Mouse (Mus musculus) embryo, embryonic 9.5 days (tissue): Measurements from ENCODE around the gene Otc.

Source experiments
- DNase-seq: peaks from one replicate; pipeline ENCODE4 v3.0.0-alpha.2; 2017; ENCODE audit errors: extremely low spot score

Otc gene

GRCm38 (mm10) chrX:10251852-10252504 is at the start of gene Otc:
Otc (plus strand) TSS chrX:10252305.
- no peak for DNase-seq

GRCm38 (mm10) chrX:10205937-10206336 is 46.2 kb upstream of the Otc start:
- no peak for DNase-seq

- no peak for DNase-seq
Measured at GRCm38 (mm10) chrX:10215972-10216371, 36.1 kb upstream of the Otc start.

- peak; percentile 91 for DNase-seq
Measured at GRCm38 (mm10) chrX:10216410-10216949, 35.6 kb upstream of the Otc start, which contains the start of gene Rpgr. Rpgr (minus strand) TSS chrX:10216920.

GRCm38 (mm10) chrX:10219281-10219680 is 32.8 kb upstream of the Otc start:
- no peak for DNase-seq

- no peak for DNase-seq
Measured at GRCm38 (mm10) chrX:10233051-10233450, 19.1 kb upstream of the Otc start.

- DNase-seq: no peak
Measured at GRCm38 (mm10) chrX:10234617-10235016, 17.5 kb upstream of the Otc start.

GRCm38 (mm10) chrX:10239515-10239914 is 12.6 kb upstream of the Otc start:
- DNase-seq: no peak

- DNase-seq: no peak
Measured at GRCm38 (mm10) chrX:10243916-10244315, 8.2 kb upstream of the Otc start.

- no peak for DNase-seq
Measured at GRCm38 (mm10) chrX:10251357-10251756, 748 bp upstream of the Otc start.

- no peak for DNase-seq
Measured at GRCm38 (mm10) chrX:10257774-10258173, 5.7 kb downstream of the Otc start.

GRCm38 (mm10) chrX:10258260-10258659 is 6.2 kb downstream of the Otc start:
- no peak for DNase-seq

- DNase-seq: no peak
Measured at GRCm38 (mm10) chrX:10268308-10268707, 16.2 kb downstream of the Otc start.

- no peak for DNase-seq
Measured at GRCm38 (mm10) chrX:10268761-10269437, 16.8 kb downstream of the Otc start.

- no peak for DNase-seq
Measured at GRCm38 (mm10) chrX:10297341-10297740, 45.2 kb downstream of the Otc start.

- no peak for DNase-seq
Measured at GRCm38 (mm10) chrX:10318176-10318575, 66.1 kb downstream of the Otc start.

GRCm38 (mm10) chrX:10330246-10330645 is 78.1 kb downstream of the Otc start:
- no peak for DNase-seq

GRCm38 (mm10) chrX:10331749-10332148 is 79.6 kb downstream of the Otc start:
- DNase-seq: no peak

GRCm38 (mm10) chrX:10336816-10337215 is 84.7 kb downstream of the Otc start:
- no peak for DNase-seq

GRCm38 (mm10) chrX:10355867-10356266 is 103.8 kb downstream of the Otc start:
- DNase-seq: no peak
